Mouse (Mus musculus): ENCODE data around the gene March10. TPM values are rescaled to one million over a fixed set of nuclear protein-coding genes. Genes with fewer than 3 reads are reported as not detected.

The March10 gene
- polyA plus RNA-seq, 1 experiment: not detected

GRCm38 (mm10) chr11:105390290-105390689, 66.2 kb downstream of the March10 start:
- TF ChIP-seq POLR2A (IDR thresholded peaks at IDR 0.05; ENCODE audit: insufficient read depth, low read length): no peak
- no peak for TF ChIP-seq CTCF (IDR thresholded peaks at IDR 0.05; ENCODE audit: low read depth, low read length)
- no peak for TF ChIP-seq EP300 (IDR thresholded peaks at IDR 0.05; ENCODE audit: insufficient read depth, low read depth, low read length)
- H3K36me3 ChIP-seq (ENCODE audit: control insufficient read depth, insufficient read depth, low read length, poor library complexity, severe bottlenecking): no peaks in the 10 kb centered on the region

GRCm38 (mm10) chr11:105388636-105389035, 67.9 kb downstream of the March10 start:
- H3K4me1 ChIP-seq (ENCODE audit: control insufficient read depth, insufficient read depth, low read length): no peaks in the 10 kb centered on the region
- no peaks in the 10 kb centered on the region for H3K36me3 ChIP-seq (ENCODE audit: control insufficient read depth, insufficient read depth, low read length, poor library complexity, severe bottlenecking)
- TF ChIP-seq CTCF (IDR thresholded peaks at IDR 0.05; ENCODE audit: low read depth, low read length) (no peak), EP300 (IDR thresholded peaks at IDR 0.05; ENCODE audit: insufficient read depth, low read depth, low read length) (no peak), POLR2A (IDR thresholded peaks at IDR 0.05; ENCODE audit: insufficient read depth, low read length) (no peak)
- no peak overlapping the region for H3K27ac ChIP-seq (ENCODE audit: insufficient read depth, low read length)
- no peaks in the 10 kb centered on the region for H3K27me3 ChIP-seq (ENCODE audit: control insufficient read depth, insufficient read depth, low read length, poor library complexity, severe bottlenecking)
- H3K9me3 ChIP-seq (replicated peaks; ENCODE audit: control insufficient read depth, insufficient read depth, low read length, poor library complexity, severe bottlenecking): no peaks in the 10 kb centered on the region
- H3K9ac ChIP-seq (ENCODE audit: low read depth, poor library complexity, severe bottlenecking): no peak overlapping the region
- H3K4me3 ChIP-seq (ENCODE audit: low read depth, low read length): no peak overlapping the region

More at GRCm38 (mm10) chr11:105390290-105390689, 66.2 kb downstream of the March10 start:
- H3K4me3 ChIP-seq (ENCODE audit: low read depth, low read length): no peak overlapping the region
- no peaks in the 10 kb centered on the region for H3K9me3 ChIP-seq (replicated peaks; ENCODE audit: control insufficient read depth, insufficient read depth, low read length, poor library complexity, severe bottlenecking)
- no peak overlapping the region for H3K27ac ChIP-seq (ENCODE audit: insufficient read depth, low read length)
- no peaks in the 10 kb centered on the region for H3K27me3 ChIP-seq (ENCODE audit: control insufficient read depth, insufficient read depth, low read length, poor library complexity, severe bottlenecking)
- no peaks in the 10 kb centered on the region for H3K4me1 ChIP-seq (ENCODE audit: control insufficient read depth, insufficient read depth, low read length)
- no peak overlapping the region for H3K9ac ChIP-seq (ENCODE audit: low read depth, poor library complexity, severe bottlenecking)

- no peak overlapping the region for H3K27ac ChIP-seq (ENCODE audit: insufficient read depth, low read length)
Observed at GRCm38 (mm10) chr11:105385266-105385665, 71.3 kb downstream of the March10 start.

GRCm38 (mm10) chr11:105375821-105376235, 80.7 kb downstream of the March10 start:
- Histone ChIP-seq H3K27ac (ENCODE audit: insufficient read depth, low read length) (no peak overlapping the region), H3K27me3 (ENCODE audit: control insufficient read depth, insufficient read depth, low read length, poor library complexity, severe bottlenecking) (no peaks in the 10 kb centered on the region), H3K4me1 (ENCODE audit: control insufficient read depth, insufficient read depth, low read length) (no peaks in the 10 kb centered on the region), H3K9ac (ENCODE audit: low read depth, poor library complexity, severe bottlenecking) (no peak overlapping the region), H3K4me3 (ENCODE audit: low read depth, low read length) (no peak overlapping the region), H3K36me3 (ENCODE audit: control insufficient read depth, insufficient read depth, low read length, poor library complexity, severe bottlenecking) (no peaks in the 10 kb centered on the region), H3K9me3 (replicated peaks; ENCODE audit: control insufficient read depth, insufficient read depth, low read length, poor library complexity, severe bottlenecking) (no peaks in the 10 kb centered on the region)
- TF ChIP-seq POLR2A (IDR thresholded peaks at IDR 0.05; ENCODE audit: insufficient read depth, low read length): no peak
- TF ChIP-seq EP300 (IDR thresholded peaks at IDR 0.05; ENCODE audit: insufficient read depth, low read depth, low read length): no peak
- TF ChIP-seq CTCF (IDR thresholded peaks at IDR 0.05; ENCODE audit: low read depth, low read length): no peak

More at GRCm38 (mm10) chr11:105385266-105385665, 71.3 kb downstream of the March10 start:
- Histone ChIP-seq H3K9ac (ENCODE audit: low read depth, poor library complexity, severe bottlenecking) (no peak overlapping the region), H3K27me3 (ENCODE audit: control insufficient read depth, insufficient read depth, low read length, poor library complexity, severe bottlenecking) (no peaks in the 10 kb centered on the region), H3K9me3 (replicated peaks; ENCODE audit: control insufficient read depth, insufficient read depth, low read length, poor library complexity, severe bottlenecking) (no peaks in the 10 kb centered on the region), H3K36me3 (ENCODE audit: control insufficient read depth, insufficient read depth, low read length, poor library complexity, severe bottlenecking) (no peaks in the 10 kb centered on the region), H3K4me3 (ENCODE audit: low read depth, low read length) (no peak overlapping the region), H3K4me1 (ENCODE audit: control insufficient read depth, insufficient read depth, low read length) (no peaks in the 10 kb centered on the region)
- TF ChIP-seq CTCF (IDR thresholded peaks at IDR 0.05; ENCODE audit: low read depth, low read length) (no peak), EP300 (IDR thresholded peaks at IDR 0.05; ENCODE audit: insufficient read depth, low read depth, low read length) (no peak), POLR2A (IDR thresholded peaks at IDR 0.05; ENCODE audit: insufficient read depth, low read length) (no peak)

- Histone ChIP-seq H3K27ac (ENCODE audit: insufficient read depth, low read length) (no peak overlapping the region), H3K9me3 (replicated peaks; ENCODE audit: control insufficient read depth, insufficient read depth, low read length, poor library complexity, severe bottlenecking) (no peaks in the 10 kb centered on the region), H3K9ac (ENCODE audit: low read depth, poor library complexity, severe bottlenecking) (no peak overlapping the region), H3K4me1 (ENCODE audit: control insufficient read depth, insufficient read depth, low read length) (no peaks in the 10 kb centered on the region), H3K36me3 (ENCODE audit: control insufficient read depth, insufficient read depth, low read length, poor library complexity, severe bottlenecking) (no peaks in the 10 kb centered on the region), H3K27me3 (ENCODE audit: control insufficient read depth, insufficient read depth, low read length, poor library complexity, severe bottlenecking) (no peaks in the 10 kb centered on the region), H3K4me3 (ENCODE audit: low read depth, low read length) (no peak overlapping the region)
- TF ChIP-seq CTCF (IDR thresholded peaks at IDR 0.05; ENCODE audit: low read depth, low read length) (no peak), POLR2A (IDR thresholded peaks at IDR 0.05; ENCODE audit: insufficient read depth, low read length) (no peak), EP300 (IDR thresholded peaks at IDR 0.05; ENCODE audit: insufficient read depth, low read depth, low read length) (no peak)
Observed at GRCm38 (mm10) chr11:105374526-105375175, 81.9 kb downstream of the March10 start.

- Histone ChIP-seq H3K4me3 (ENCODE audit: low read depth, low read length) (no peak overlapping the region), H3K9me3 (replicated peaks; ENCODE audit: control insufficient read depth, insufficient read depth, low read length, poor library complexity, severe bottlenecking) (no peaks in the 10 kb centered on the region), H3K9ac (ENCODE audit: low read depth, poor library complexity, severe bottlenecking) (no peak overlapping the region), H3K4me1 (ENCODE audit: control insufficient read depth, insufficient read depth, low read length) (no peaks in the 10 kb centered on the region), H3K36me3 (ENCODE audit: control insufficient read depth, insufficient read depth, low read length, poor library complexity, severe bottlenecking) (no peaks in the 10 kb centered on the region), H3K27me3 (ENCODE audit: control insufficient read depth, insufficient read depth, low read length, poor library complexity, severe bottlenecking) (no peaks in the 10 kb centered on the region), H3K27ac (ENCODE audit: insufficient read depth, low read length) (no peak overlapping the region)
- TF ChIP-seq EP300 (IDR thresholded peaks at IDR 0.05; ENCODE audit: insufficient read depth, low read depth, low read length): no peak
- TF ChIP-seq CTCF (IDR thresholded peaks at IDR 0.05; ENCODE audit: low read depth, low read length): no peak
- TF ChIP-seq POLR2A (IDR thresholded peaks at IDR 0.05; ENCODE audit: insufficient read depth, low read length): no peak
Observed at GRCm38 (mm10) chr11:105373881-105374280, 82.7 kb downstream of the March10 start.

Data from ES-Bruce4 (cell line).